Mouse (Mus musculus) kidney, embryonic 15.5 days (tissue): ENCODE data around the gene Irf2. TPM values are rescaled to one million over a fixed set of nuclear protein-coding genes. Genes with fewer than 3 reads are reported as not detected.

Experiments used
- ATAC-seq: fragments of 200-750 bp; cut with Nextera tagmentation; replicated peaks from 2 replicates; pipeline ENCODE4 v1.8.0; 2017; ENCODE audit warnings: moderate TSS enrichment; ENCODE audit not compliant: low FRiP score
- H3K27ac ChIP-seq: fragments of 300-500 bp; sonication (generic); 2 replicates; pipeline ENCODE4 v1.5.1; 2015; ENCODE audit warnings: mild to moderate bottlenecking, inconsistent platforms
- H3K27me3 ChIP-seq: fragments of 300-500 bp; sonication (generic); 2 replicates; pipeline ENCODE4 v1.6.1; 2015; ENCODE audit warnings: inconsistent platforms
- H3K36me3 ChIP-seq: fragments of 300-500 bp; sonication (generic); 2 replicates; pipeline ENCODE4 v1.6.1; 2015; ENCODE audit warnings: inconsistent platforms
- H3K4me1 ChIP-seq: fragments of 300-500 bp; sonication (generic); 2 replicates; pipeline ENCODE4 v1.6.1; 2015; ENCODE audit warnings: inconsistent platforms
- H3K4me2 ChIP-seq: fragments of 300-500 bp; sonication (generic); 2 replicates; pipeline ENCODE4 v1.6.1; 2015; ENCODE audit warnings: moderate library complexity, mild to moderate bottlenecking, inconsistent platforms
- H3K4me3 ChIP-seq: fragments of 300-500 bp; sonication (generic); replicated peaks from 2 replicates; pipeline ENCODE4 v1.5.1; 2015; ENCODE audit warnings: mild to moderate bottlenecking, inconsistent platforms
- H3K9ac ChIP-seq: fragments of 300-500 bp; sonication (generic); 2 replicates; pipeline ENCODE4 v1.6.1; 2015; ENCODE audit warnings: mild to moderate bottlenecking, inconsistent platforms
- H3K9me3 ChIP-seq: fragments of 300-500 bp; sonication (generic); replicated peaks from 2 replicates; pipeline ENCODE4 v1.6.1; 2016; ENCODE audit warnings: inconsistent platforms
- WGBS: fragments of 180-500 bp; shearing (Covaris S2); methylation state at CpG from one replicate; pipeline ENCODE4 v1.1.7; 2015; ENCODE audit warnings: mixed read lengths; 5-methylcytosine and 5-hydroxymethylcytosine counted together
- polyA plus RNA-seq: library from polyadenylated mRNA; unstranded; fragments of >200 nt; fragmentation: Nextera tagmentation; extraction: Ambion mirVana; gene quantifications from 2 replicates; pipeline ENCODE4 v1.2.1, GENCODE M21; 2015

The Irf2 gene
- 18.4 and 21.9 TPM in 2 replicates for polyA plus RNA-seq

DNA sequence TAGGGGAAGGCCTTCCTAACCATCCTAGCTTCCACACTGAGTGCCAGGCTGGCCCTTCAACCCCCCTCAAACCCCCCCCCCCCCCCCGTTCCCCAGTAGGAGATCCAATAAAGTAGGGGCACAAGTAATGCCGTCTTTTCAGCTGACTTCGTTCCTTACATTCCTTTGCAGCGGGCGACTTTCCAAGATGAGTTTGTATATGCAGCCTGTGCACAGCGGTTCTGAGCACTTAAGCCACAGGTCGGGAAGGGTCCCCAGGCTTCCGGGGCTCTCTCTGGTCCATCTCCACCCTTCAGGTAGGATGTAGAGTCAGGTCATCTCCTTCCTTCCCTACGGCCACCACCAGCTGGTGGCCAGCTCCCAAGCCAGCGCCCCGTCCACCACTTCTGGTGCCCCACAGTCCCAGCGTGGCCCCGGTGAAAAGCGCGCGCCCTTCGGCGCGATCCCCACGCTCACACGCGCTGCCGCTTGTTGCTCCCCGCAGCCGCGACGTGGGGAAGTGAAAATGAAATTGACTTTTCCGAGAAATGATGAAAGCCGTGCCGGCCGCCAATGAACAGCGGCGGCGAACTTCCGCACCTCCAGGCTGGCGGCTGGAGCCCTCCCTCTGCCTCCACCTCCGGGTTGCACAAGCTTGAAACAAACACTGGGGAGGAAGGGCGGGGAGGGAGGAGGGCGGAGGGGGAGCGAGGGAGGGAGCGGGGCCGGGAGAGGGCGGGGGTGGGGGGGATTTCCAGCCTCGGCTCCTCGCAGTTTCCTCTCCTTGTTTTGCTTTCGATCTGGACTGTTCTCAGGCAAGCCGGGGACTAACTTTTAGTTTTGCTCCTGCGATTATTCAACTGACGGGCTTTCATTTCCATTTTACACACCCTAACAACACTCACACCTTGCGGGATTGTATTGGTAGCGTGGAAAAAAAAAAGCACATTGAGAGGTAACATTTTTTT, at the start of gene Irf2:
Gene Irf2, plus strand, starts transcription at position 730 of the 947 bp plus-strand sequence.
- H3K9ac ChIP-seq, result peak within 1 kb of the TSS; percentile 96
- H3K27me3 ChIP-seq, result no peaks in the 10 kb centered on the region
- H3K27ac ChIP-seq, result peak within 1 kb of the TSS; percentile 95
- H3K9me3 ChIP-seq, result peaks cover 7% of the 10 kb centered on the region; the same call in 1 of the 2 replicates
- H3K4me2 ChIP-seq, result peak within 1 kb of the TSS; percentile 73
- peak; percentile 79 for ATAC-seq
- H3K36me3 ChIP-seq, result no peaks in the 10 kb centered on the region
- peaks cover 28% of the 10 kb centered on the region for H3K4me1 ChIP-seq
- under 1% methylated on average over 48 of the region's 51 CpGs for WGBS
- H3K4me3 ChIP-seq, result peak within 1 kb of the TSS; percentile 92

DNA sequence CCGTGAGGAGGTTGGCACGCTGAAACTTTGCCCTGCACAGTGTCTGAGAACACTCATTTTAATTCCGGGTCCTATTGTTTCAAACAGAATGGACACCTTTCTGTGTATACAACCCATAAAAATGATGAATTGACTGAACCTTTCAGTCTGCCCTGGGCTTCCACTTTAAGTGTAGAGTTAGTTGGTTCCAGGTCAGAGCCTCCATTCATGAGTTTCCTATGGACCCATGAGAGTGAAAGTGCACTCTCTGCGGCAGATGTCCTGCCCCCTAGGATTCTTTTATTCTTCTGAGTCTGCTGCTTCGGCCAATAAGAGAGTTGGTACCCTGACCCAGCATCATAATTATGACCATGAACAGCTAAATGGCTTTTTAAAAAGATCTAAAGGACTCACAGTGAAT, 49.4 kb upstream of the Irf2 start:
- no peak for ATAC-seq
- H3K36me3 ChIP-seq, result no peaks in the 10 kb centered on the region
- no peak overlapping the region for H3K9ac ChIP-seq
- no peak overlapping the region for H3K4me3 ChIP-seq
- no peak overlapping the region for H3K27ac ChIP-seq
- H3K27me3 ChIP-seq, result no peaks in the 10 kb centered on the region
- H3K4me2 ChIP-seq, result no peak overlapping the region
- no peaks in the 10 kb centered on the region for H3K9me3 ChIP-seq
- H3K4me1 ChIP-seq, result peaks cover 8% of the 10 kb centered on the region; the same call in 1 of the 2 replicates
- 41% methylated on average over 5 of the region's 5 CpGs for WGBS

DNA sequence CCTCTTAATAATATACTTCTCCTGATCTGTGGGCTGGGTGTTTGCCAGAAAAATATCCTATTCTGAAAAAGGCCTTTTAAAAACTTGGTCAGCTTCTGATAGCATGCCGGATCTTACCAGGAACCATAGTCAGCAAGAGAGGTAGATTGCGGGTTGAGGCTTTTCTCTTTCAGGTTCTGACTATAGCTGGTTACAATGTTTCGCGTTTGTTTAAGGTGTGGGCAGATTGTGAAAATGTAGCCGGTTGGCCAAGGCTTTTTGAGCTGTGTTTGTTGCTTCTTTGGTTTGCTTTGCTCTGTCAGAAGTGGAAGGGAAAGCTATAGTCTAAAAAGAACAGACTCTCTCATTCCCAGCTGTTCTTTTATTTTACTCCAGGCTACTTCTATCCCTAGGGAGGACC, 49.0 kb upstream of the Irf2 start:
- ATAC-seq, result no peak
- H3K27ac ChIP-seq, result no peak overlapping the region
- no peaks in the 10 kb centered on the region for H3K36me3 ChIP-seq
- H3K4me3 ChIP-seq, result no peak overlapping the region
- peaks cover 8% of the 10 kb centered on the region; the same call in 1 of the 2 replicates for H3K4me1 ChIP-seq
- no peak overlapping the region for H3K9ac ChIP-seq
- no peaks in the 10 kb centered on the region for H3K9me3 ChIP-seq
- no peak overlapping the region for H3K4me2 ChIP-seq
- 86% methylated on average over 5 of the region's 5 CpGs for WGBS
- no peaks in the 10 kb centered on the region for H3K27me3 ChIP-seq

DNA sequence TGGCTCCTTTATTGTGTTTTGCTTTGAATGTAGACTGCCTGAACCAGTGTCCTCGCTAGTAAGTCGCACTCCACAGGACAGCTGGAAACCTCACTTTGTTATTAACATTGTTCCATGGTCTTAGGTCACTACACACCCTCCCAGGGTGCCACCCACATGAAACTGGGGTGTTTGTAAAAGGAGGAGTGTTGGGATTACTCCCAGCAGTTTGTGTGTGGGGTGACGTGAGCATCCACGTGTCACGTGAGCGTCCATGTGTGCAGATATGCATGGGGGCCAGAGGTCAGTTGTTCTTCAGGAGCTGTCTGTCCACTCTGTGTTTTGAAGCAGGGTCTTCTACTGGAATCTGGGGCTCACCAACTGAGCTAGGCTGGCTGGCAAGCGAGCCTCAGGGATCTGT, 48.2 kb upstream of the Irf2 start:
- Histone ChIP-seq H3K36me3 (no peaks in the 10 kb centered on the region), H3K9me3 (no peaks in the 10 kb centered on the region), H3K27ac (no peak overlapping the region), H3K27me3 (no peaks in the 10 kb centered on the region), H3K4me1 (peaks cover 8% of the 10 kb centered on the region; the same call in 1 of the 2 replicates), H3K4me2 (no peak overlapping the region), H3K9ac (no peak overlapping the region), H3K4me3 (no peak overlapping the region)
- ATAC-seq, result no peak
- 60% methylated on average over 7 of the region's 7 CpGs for WGBS

DNA sequence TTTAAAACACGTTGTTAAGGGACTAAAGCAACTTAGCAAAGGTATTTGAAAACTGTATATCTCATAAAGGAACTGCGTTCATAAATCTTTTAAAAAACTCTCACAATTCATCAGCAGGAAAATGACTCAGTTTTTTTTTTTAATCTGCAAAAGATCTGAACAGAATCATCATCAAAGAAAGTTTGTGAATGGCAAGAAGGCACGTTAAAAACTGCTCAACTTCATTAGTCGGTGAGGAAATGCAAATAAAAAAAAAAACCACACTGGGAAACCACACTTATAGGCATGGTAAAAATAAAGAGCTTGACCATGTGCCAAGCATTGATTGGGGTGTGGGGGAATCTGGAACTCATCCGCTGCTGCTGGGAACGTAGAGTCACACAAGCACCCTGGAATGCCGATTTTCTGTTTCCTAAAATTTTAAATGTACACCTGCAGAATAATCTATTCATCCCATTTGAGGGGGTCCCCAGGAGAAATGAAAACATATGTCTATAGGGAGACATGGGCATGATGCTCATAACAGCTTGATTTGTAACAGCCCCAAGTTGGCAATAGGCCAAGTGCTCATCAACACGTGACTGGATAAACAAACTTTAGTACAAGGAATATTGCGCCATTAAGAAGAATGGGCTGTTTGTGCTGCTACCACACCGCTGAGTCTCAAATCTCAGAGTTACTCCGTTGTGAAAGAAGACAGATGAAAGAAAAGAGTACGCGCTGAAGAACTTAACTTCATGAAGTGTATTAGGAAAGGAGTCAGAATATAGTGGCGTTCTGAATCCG, 43.1 kb upstream of the Irf2 start:
- H3K9me3 ChIP-seq, result no peaks in the 10 kb centered on the region
- H3K36me3 ChIP-seq, result no peaks in the 10 kb centered on the region
- 63% methylated on average over 15 of the region's 15 CpGs for WGBS
- H3K27me3 ChIP-seq, result no peaks in the 10 kb centered on the region
- H3K4me3 ChIP-seq, result no peak overlapping the region
- H3K4me2 ChIP-seq, result no peak overlapping the region
- no peak overlapping the region for H3K27ac ChIP-seq
- no peak overlapping the region for H3K9ac ChIP-seq
- ATAC-seq, result no peak
- peaks cover 3% of the 10 kb centered on the region; the same call in 1 of the 2 replicates for H3K4me1 ChIP-seq

DNA sequence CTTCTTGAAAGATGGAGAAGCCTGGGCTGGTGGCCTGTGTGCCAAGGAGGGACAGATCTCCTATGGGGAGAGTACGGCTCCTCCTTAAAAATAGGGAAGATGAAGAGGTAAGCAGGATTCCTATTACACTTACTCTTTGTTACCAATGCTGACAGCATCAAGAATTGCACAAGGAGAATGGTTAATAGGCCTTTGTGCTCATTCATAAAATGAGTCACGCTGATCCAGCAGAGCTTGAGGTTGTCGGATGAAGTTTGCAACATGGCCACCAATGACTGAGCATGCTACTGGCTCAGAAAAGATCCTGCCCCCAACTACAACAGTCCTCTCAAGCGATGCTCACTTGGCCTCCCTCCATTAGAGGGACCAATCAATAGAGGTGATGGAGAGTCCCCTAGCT, 42.0 kb upstream of the Irf2 start:
- Histone ChIP-seq H3K27ac (no peak overlapping the region), H3K4me3 (no peak overlapping the region)
- 97% methylated on average over 4 of the region's 4 CpGs for WGBS

DNA sequence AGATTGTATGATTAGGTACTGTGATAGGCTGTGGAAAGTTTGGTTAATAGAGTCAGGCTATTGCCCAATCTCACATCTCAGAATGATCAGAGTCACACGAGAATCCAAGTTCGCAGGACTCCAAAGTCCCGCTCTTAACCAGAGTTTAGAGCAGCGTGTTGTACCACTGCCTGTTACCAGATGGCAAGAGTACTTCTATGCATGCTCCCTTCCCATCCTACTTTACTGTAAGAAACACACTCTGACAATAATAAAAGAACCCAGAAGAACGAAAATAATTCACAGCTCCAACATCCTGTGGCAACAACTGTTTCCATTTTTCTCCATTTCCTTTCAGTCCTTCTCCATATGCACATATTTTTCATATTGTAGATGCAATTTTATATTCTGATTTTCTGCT, 41.4 kb upstream of the Irf2 start:
- Histone ChIP-seq H3K4me1 (no peaks in the 10 kb centered on the region), H3K4me3 (no peak overlapping the region), H3K4me2 (no peak overlapping the region), H3K36me3 (no peaks in the 10 kb centered on the region), H3K9me3 (no peaks in the 10 kb centered on the region), H3K9ac (no peak overlapping the region), H3K27ac (no peak overlapping the region), H3K27me3 (no peaks in the 10 kb centered on the region)
- 92% methylated on average over 5 of the region's 5 CpGs for WGBS
- ATAC-seq, result no peak

More for the DNA sequence above, 42.0 kb upstream of the Irf2 start:
- H3K9ac ChIP-seq, result no peak overlapping the region
- H3K4me1 ChIP-seq, result no peaks in the 10 kb centered on the region
- H3K9me3 ChIP-seq, result no peaks in the 10 kb centered on the region
- ATAC-seq, result no peak
- no peak overlapping the region for H3K4me2 ChIP-seq
- H3K36me3 ChIP-seq, result no peaks in the 10 kb centered on the region
- no peaks in the 10 kb centered on the region for H3K27me3 ChIP-seq

DNA sequence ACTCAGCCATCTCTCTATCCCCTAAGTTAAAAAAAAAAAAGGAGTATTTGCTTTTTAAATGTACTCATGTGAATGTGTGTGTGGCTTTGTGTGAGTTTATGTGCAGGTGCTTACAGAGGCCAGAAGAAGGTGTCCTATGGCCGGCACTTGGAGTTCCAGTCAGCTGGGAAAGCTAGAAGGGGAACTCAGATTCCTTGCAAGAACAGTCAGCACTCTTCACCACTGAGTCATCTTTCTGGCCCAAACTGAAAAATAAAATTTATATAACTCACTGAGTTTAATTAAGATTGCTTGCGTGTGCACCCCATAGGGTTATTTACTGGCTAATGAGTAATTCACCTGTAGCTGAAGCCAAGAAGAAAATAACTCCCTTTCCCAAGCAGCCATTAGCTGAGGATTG, 34.4 kb upstream of the Irf2 start:
- Histone ChIP-seq H3K4me3 (no peak overlapping the region), H3K4me2 (no peak overlapping the region), H3K27me3 (no peaks in the 10 kb centered on the region), H3K4me1 (no peaks in the 10 kb centered on the region), H3K9ac (no peak overlapping the region), H3K27ac (no peak overlapping the region), H3K36me3 (no peaks in the 10 kb centered on the region), H3K9me3 (no peaks in the 10 kb centered on the region)
- WGBS, result 87% methylated on average over 2 of the region's 2 CpGs
- no peak for ATAC-seq

DNA sequence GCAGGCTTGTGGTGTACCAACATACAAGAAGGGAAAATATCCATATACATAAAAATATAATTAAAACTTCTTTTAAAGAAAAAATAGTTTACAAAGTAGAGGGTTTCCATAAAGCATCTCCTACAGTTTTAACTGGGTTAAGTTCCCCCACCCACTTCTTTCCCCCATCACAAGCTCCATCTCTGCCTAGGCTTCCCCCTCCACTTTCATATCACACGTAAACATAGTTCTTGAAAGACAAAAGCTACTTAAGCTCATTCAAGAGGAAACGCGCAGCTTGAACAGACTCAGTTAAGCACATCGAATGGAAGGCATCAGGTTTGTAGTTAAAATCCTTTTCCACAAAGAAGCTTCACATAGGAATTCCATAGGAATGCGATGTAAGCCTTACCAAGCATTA, 32.8 kb upstream of the Irf2 start:
- no peaks in the 10 kb centered on the region for H3K4me1 ChIP-seq
- 80% methylated on average over 5 of the region's 5 CpGs for WGBS
- ATAC-seq, result no peak

DNA sequence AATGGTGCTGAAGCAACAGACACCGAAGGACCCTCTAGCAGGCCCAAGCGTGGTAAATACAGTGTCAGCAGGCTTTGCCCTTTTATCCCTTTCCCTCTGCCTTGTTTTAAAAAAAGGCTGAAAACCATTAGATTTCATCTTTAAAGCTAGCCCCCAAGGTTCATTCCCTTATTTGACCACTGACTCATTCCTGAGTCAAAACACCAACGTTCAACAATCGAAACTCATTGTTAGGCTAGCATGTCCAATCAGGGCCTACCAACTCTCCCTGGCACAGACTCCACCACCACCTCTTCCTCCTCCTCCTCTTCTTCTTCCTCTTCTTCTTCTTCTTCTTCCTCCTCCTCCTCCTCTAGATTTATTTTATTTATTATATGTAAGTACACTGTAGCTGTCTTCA, 30.2 kb upstream of the Irf2 start:
- Histone ChIP-seq H3K9me3 (no peaks in the 10 kb centered on the region), H3K9ac (no peak overlapping the region), H3K27me3 (no peaks in the 10 kb centered on the region), H3K36me3 (no peaks in the 10 kb centered on the region), H3K4me1 (no peaks in the 10 kb centered on the region), H3K4me2 (no peak overlapping the region), H3K4me3 (no peak overlapping the region), H3K27ac (no peak overlapping the region)
- no peak for ATAC-seq
- 83% methylated on average over 4 of the region's 4 CpGs for WGBS

More for the DNA sequence above, 32.8 kb upstream of the Irf2 start:
- Histone ChIP-seq H3K36me3 (no peaks in the 10 kb centered on the region), H3K27ac (no peak overlapping the region), H3K4me3 (no peak overlapping the region), H3K9me3 (no peaks in the 10 kb centered on the region), H3K9ac (no peak overlapping the region), H3K27me3 (no peaks in the 10 kb centered on the region), H3K4me2 (no peak overlapping the region)

DNA sequence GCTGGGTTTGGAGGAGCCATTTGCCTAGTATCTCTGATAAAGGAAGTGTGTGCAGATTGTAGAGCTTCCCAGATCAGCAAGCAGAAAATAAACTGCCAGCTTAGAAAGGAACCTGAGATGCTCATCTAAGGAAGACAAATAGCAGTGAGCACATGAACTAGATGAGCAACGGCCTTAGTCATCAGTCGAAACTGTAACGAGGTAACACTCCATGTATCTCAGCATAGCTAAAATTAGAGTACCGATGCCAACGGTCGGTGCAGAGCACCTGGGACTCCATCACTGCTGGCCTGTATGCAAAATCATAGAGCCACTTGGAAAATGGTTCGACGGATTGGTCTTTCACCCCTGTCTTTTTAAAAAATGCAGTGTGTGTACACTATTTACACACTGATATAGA, 29.2 kb upstream of the Irf2 start:
- no peaks in the 10 kb centered on the region for H3K36me3 ChIP-seq
- no peak for ATAC-seq
- H3K9ac ChIP-seq, result no peak overlapping the region
- H3K4me3 ChIP-seq, result no peak overlapping the region
- H3K4me2 ChIP-seq, result no peak overlapping the region
- H3K4me1 ChIP-seq, result no peaks in the 10 kb centered on the region
- 88% methylated on average over 8 of the region's 8 CpGs for WGBS
- no peaks in the 10 kb centered on the region for H3K9me3 ChIP-seq
- H3K27ac ChIP-seq, result no peak overlapping the region
- no peaks in the 10 kb centered on the region for H3K27me3 ChIP-seq

DNA sequence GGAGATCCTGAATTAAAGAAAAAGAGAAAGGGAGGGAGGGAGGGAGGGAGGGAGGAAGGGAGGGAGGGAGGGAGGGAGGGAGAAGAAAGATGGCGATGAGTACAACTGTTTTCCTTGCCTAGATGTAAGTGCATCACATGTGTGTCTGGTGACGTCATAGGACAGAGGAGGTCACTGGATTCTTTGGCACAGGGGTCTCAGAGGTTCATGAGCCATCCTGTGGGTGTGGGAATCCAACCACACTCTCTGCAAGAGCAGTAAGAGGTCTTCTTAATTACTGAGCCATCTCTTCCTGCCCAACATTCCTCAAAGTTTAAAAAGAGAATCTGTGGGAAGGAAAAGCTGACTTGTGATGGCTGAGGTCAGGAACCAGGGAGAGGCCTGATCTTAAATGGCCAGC, 28.0 kb upstream of the Irf2 start:
- no peaks in the 10 kb centered on the region for H3K36me3 ChIP-seq
- no peaks in the 10 kb centered on the region for H3K9me3 ChIP-seq
- WGBS, result 42% methylated on average over 2 of the region's 2 CpGs
- no peak overlapping the region for H3K4me2 ChIP-seq
- no peak overlapping the region for H3K9ac ChIP-seq
- ATAC-seq, result no peak
- no peaks in the 10 kb centered on the region for H3K27me3 ChIP-seq
- H3K27ac ChIP-seq, result no peak overlapping the region
- H3K4me3 ChIP-seq, result no peak overlapping the region
- H3K4me1 ChIP-seq, result peaks cover 8% of the 10 kb centered on the region; the same call in 1 of the 2 replicates
